Mouse (Mus musculus) embryo, embryonic 9.5 days (tissue): ENCODE measurements around the gene Lmna.

Experiments used
- DNase-seq: peaks from one replicate; pipeline ENCODE4 v3.0.0-alpha.2; 2017; ENCODE audit errors: extremely low spot score

The Lmna gene

GRCm38 (mm10) chr3:88521156-88521555 is 11.4 kb upstream of the Lmna start:
- no peak for DNase-seq

GRCm38 (mm10) chr3:88520078-88520477 is 10.3 kb upstream of the Lmna start:
- DNase-seq = no peak

- DNase-seq = no peak
Measured at GRCm38 (mm10) chr3:88518411-88518810, 8.7 kb upstream of the Lmna start.

GRCm38 (mm10) chr3:88516407-88516806 is 6.7 kb upstream of the Lmna start:
- DNase-seq = no peak

- no peak for DNase-seq
Measured at GRCm38 (mm10) chr3:88515095-88515386, 5.3 kb upstream of the Lmna start.

DNA sequence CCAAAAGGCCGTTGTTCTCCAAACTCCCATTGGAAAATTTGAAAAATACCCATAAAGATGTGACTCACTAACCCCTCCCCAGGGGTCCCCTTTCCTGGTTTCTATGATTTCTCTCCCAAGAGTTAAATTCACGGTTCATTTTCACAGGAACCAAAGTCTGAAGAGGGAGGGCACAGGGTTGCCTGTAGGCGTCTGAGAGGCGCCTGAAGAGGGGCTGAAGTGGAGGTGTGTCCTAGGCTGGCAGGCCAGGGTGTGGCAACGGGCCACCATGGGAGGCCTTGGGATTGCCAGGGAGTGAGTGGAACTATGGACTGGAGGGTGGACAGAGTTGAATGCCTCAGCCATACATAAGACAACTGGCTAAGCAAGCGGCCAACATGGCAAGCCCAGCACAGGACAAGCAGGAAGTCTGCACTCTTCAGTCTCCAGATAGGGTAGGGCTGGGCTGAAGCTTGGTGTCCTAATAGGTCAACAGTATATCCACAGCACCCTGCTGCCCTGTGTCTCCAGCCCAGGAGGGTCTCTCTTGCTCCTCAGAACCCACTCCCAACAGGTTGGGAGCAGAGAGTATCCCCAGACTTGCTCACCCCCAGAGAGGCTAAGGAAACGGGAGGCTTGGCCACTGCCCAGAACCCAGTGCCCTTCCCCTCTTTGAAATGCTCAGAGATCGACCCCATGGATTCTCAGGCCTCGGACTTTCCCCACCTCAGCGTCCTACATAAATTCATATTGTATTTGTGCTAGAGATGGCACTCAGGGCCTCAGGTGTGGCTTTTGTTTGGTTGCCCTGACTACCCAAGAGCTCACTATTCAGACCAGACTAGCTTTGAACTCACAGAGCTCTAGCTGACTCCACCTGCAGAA is 4.7 kb upstream of the Lmna start:
- DNase-seq = no peak

DNA sequence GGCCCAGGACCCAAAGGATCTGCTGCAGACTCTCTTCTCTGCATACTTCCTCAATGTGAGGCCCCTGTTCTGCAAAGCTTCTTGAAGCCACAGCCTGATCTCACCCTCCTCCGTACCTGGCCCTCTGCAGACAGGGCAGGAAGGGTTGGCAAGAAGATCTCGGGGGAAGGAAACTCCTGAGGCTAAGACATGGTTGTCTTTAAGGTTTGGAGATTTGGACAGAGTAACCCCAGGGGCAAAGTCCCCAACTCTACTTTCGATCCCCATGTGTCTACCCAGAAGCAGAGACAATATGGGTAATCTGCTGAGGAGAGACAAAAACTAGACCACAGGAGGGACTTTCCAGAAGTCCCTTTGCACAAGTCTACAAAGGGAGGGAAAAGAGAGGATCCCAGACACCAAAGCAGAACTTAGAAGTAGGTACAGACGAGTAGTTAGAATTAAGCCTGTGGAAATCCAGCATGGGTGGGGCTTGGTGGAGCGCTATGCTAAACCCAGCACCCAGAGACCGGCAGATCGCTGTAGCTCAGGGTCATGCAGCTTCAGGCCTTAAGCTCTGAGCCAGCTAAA is 3.9 kb upstream of the Lmna start:
- DNase-seq = no peak

- DNase-seq = no peak
Measured at GRCm38 (mm10) chr3:88512896-88513545, 3.3 kb upstream of the Lmna start.

DNA sequence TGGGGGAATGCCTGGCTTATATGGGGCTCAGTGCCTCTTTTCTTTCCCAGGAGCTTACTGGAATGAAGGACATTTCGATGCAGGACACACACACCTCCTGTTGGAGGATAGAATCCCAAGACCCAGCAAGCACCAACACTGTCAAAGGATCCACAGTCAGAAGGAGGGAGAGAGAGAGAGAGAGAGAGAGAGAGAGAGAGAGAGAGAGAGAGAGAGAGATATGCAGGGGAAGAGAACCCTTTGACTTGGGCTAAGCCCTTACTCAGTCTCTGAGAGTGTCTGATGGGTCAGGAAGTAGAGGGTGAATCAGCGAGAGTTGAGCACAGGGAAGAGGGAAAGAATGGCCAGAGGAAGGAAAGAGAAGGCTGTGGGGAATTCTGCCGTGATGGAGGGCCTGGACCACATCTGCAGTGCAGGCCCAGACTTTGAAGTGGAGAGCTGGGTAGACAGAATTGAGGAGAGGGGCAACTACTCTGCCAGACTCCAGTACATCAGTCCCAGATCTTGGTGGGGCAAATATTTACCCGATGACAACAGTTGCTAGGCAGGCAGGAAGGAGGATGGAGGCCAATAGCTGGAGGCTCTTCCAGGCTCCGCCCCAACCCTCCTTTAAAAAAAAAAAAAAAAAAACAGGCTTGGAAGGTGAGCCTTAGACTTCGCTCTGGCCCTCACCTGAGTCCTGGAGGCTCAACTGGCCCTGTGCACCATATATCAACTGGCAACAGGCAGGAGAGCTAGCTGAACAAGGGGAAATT is 2.6 kb upstream of the Lmna start:
- DNase-seq = no peak

DNA sequence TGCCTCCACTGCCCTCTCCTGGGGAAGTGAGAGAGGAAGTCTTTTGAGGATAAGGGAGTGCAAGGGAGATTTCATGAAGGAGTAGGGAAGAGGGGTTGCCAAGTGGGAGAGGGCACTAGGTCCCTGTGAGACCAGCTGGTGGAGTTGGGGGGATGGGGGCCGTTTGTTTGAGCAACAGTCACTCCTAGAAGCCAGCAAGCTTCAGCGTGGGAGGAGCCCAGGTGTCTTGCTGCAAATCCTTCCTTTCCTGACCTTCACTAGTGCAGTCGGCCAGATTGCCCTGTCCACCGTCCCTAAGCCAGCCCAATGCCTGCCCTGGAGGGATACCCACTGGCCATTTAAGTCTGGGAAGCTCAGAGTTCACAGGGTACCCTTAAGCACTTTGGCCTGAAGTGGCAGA is 1.8 kb upstream of the Lmna start:
- no peak for DNase-seq

- no peak for DNase-seq
Measured at GRCm38 (mm10) chr3:88510421-88511289, 899 bp upstream of the Lmna start.

- DNase-seq = no peak
Measured at GRCm38 (mm10) chr3:88509250-88509649, 506 bp downstream of the Lmna start.

DNA sequence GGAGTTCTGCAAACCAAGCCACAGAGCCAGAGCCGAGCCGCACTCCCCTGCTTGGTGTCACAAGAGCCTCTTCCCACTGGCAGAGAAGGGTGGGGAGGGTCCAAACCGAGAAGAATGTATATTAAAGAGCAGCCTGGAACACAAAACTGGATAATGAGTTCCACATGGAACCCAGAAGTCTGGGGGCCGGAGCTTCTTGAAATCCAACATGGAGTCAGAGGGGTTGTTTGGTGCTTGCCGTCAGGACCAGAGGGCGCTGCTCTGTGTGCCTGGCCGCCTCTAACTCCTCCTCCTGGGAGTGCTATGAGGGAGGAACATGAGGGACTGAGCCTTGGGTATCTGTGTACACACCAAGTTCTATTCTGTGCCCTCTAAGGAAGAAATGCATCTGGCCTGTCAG is 4.0 kb downstream of the Lmna start:
- no peak for DNase-seq

DNA sequence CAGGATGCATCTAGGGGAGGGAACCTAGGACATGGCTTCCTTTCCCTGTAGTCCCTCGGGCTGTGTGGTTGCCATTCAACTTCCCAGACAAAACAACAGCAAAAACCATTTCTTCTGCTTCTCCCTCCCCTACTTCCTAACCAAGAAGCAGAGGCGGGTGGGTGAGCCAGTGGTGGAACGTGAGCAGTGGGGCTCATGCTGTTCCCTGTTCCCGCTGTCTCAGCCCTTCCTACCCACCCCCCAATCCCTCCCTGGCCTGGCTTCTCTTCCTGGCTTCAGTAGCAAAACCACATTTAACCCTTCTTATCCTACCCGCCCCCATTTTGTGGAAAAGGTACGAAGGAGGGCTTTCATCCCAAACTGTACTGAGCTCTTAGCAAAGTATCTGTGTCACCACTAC is 4.7 kb downstream of the Lmna start:
- no peak for DNase-seq

DNA sequence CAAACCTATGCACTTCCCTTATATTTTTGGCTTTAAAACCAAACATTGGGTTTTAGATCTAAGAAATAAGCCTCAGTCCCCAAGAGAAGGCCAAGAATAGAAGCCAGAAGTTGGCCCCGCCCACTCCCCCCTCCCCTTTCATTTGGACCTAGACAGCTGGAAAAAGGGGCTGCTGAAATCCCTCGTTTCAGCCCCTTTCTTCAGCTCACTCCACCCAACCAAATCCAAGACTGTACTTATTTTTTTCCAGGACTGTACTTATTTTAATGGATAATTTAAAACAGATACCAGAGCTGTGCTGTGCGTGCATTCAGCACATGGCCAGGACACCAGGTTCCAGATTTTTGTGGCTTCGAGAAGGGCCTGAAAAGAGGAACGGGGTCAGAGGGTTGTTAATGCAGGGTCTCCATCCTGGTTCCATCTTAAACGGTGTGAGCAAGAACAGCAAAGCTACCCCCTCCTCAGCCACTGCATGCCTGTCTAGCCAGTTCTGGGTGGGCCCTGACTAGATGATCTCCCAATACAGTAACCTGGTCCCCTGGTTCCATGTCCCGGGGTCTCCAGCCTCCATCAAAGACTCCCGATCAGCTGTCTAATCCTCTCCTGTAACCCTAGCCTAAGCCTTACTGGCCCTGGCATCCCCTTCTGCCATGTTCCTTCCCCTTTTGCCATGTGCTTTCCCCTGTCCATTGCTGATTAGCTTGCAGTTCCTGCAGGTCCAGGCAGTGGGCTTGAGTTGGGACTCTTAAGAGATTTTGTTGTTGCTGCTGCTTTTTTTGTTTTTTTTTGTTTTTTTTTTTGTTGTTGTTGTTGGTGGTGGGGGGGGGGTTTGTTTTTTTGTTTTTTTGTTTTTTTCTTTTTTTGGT is 5.6 kb downstream of the Lmna start:
- DNase-seq = no peak

DNA sequence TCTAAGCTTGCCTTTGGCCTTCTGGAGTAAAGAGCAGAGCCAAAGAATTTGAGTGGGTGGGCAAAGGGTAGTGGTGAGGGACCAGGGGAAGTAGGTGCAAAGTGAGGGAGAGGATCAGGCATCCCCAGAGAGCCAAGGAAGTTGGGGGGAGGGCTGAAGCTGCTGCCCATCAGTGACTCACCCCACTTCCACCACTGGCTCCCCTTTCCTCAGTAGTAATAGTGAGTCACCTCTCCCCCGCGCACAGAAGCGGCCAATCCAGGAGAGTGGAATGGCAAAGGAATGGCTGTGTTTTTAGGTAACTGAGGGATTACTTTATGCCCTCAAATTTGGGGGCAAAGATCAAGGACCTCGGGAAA is 6.3 kb downstream of the Lmna start:
- no peak for DNase-seq

GRCm38 (mm10) chr3:88502641-88503504 is 6.9 kb downstream of the Lmna start:
- peak; percentile 51 for DNase-seq

DNA sequence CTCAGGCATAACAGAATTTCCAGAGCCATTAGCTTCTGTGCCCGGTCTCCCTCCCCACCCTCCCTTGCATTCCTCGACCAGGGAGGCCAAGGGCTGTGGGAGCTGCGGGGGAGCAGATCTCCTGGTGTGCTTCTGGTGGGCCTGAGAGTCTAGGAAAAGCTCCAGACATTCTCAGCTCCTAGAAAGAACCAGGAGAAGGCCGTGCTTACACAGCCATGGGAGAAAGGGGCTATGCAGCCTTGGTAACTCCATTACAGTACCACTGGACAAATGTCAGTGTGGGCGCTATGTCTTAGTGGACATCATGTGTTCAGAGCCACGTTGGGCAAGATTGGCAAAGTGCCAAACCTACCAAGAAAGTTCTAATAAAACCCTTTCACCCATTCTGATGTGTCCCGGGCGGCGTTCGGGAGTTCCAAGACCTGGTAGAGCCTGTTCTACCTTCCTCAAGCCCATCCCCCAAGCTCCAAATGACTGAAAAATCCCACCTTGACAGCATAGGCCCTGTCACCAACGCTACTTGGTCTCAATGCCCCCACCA is 7.7 kb downstream of the Lmna start:
- DNase-seq = no peak

GRCm38 (mm10) chr3:88501366-88502030 is 8.3 kb downstream of the Lmna start:
- no peak for DNase-seq
